Mouse (Mus musculus) lung, adult 2 months (tissue): ENCODE measurements at regions not wholly inside any gene's neighbourhood (a gene's known extent, or its start where the extent isn't known, plus 50 kb on each side); places are given as distances from the start of the nearest gene placed in this dataset.
A peak's percentile ranks its signal among the peaks of the same experiment; 100 is the strongest.

Experiments used
- DNase-seq: peaks from one replicate; pipeline ENCODE4 v3.0.0; 2022
- H3K4me1 ChIP-seq: fragments of 200-500 bp; 2 replicates; pipeline ENCODE4 v1.6.1; 2011; ENCODE audit warnings: low read length; ENCODE audit not compliant: control insufficient read depth, insufficient read depth
- H3K4me3 ChIP-seq: fragments of 200-500 bp; replicated peaks from 2 replicates; pipeline ENCODE3; 2011; ENCODE audit warnings: low read depth, mild to moderate bottlenecking, control low read depth, low read length; ENCODE audit errors: extremely low read depth
- CTCF ChIP-seq: fragments of 200-500 bp; IDR thresholded peaks from 2 replicates; pipeline ENCODE4 v1.5.1; 2011; ENCODE audit warnings: mild to moderate bottlenecking, low read length, control low read depth; ENCODE audit not compliant: insufficient read depth
- POLR2A ChIP-seq: fragments of 200-500 bp; IDR thresholded peaks from 2 replicates; pipeline ENCODE4 v1.6.1; 2011; ENCODE audit warnings: low read depth, mild to moderate bottlenecking, control low read depth, low read length, borderline replicate concordance; ENCODE audit errors: extremely low read depth
- WGBS: fragments of 180-500 bp; shearing (Covaris S2); methylation state at CpG from one replicate; pipeline ENCODE4 v1.1.7; 2018; 5-methylcytosine and 5-hydroxymethylcytosine counted together

DNA sequence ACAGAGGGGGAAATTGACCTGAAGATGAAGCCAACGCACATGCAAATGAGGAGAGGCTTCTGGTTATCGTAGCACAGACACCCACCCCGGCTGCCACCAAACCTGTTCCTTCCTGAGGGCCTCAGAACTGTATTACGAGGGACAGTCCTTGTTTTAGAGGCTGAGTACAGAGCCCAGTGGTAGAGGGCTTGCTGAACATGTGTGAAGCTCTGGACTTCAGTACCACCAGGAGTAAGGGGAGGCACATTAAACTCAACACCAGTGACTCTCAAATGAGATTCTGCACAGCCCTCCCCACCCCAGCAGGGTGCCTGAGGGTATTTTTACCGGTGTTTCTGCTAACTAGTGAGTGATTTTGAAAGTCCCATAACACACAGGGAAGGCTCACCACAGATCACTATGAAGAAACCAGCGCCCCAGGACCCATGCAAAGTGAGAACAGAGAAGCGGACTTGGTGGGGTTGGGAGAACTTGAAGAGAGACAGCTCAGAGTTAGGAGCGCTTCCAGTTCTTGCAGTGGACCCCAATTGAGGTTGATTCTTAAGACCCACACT, 116.9 kb downstream of the 2410131K14Rik start:
- 73% methylated on average over 8 of the region's 8 CpGs for WGBS
- Histone ChIP-seq H3K4me3 (no peak overlapping the region), H3K4me1 (no peaks in the 10 kb centered on the region; the same call in 1 of the 2 replicates)
- DNase-seq: no peak
- no peak for TF ChIP-seq CTCF
- no peak for TF ChIP-seq POLR2A

DNA sequence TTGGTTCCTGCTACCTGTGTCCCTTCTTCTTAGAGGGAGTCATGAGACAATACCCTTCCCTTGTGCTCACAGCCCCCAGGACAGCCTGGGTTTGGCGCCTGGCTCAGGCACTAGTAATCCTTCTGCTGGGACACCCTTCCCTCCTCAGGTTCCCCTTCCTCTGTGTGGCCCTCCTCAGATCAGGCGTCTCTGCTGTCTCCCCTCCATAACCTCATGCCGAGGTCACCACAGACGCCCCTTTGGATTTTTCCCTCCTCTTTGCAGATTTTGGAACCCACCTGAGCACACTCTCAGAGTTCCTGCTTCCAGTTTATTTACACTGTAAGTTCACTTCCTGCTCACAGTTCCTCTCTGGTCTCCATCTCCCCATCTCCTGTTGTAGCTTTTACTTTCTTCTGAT, 117.7 kb downstream of the 2410131K14Rik start:
- TF ChIP-seq CTCF (no peak), POLR2A (no peak)
- Histone ChIP-seq H3K4me3 (no peak overlapping the region), H3K4me1 (no peaks in the 10 kb centered on the region; the same call in 1 of the 2 replicates)
- WGBS: 45% methylated on average over 4 of the region's 4 CpGs
- DNase-seq: no peak

DNA sequence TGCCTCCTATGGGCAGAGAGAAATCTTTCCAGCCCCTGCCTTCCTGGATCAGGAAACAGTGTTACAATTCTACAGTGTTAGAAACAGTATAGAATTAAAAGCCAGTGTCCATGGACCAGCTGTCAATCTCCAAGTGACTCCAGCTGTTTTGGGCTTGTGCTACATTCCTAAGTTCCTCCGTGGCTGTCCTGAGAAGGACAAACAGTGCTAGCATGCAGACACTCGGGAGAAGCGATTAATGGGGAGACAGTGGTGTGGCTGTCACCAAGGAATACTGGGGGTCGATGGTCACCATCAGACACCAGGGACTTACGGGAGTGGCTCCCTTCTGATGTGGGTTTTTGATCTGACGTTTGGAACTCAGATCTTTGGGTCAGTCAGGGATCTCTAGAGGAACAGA, 118.1 kb downstream of the 2410131K14Rik start:
- TF ChIP-seq POLR2A (no peak), CTCF (no peak)
- DNase-seq: no peak
- 45% methylated on average over 6 of the region's 6 CpGs for WGBS
- Histone ChIP-seq H3K4me3 (no peak overlapping the region), H3K4me1 (no peaks in the 10 kb centered on the region; the same call in 1 of the 2 replicates)

DNA sequence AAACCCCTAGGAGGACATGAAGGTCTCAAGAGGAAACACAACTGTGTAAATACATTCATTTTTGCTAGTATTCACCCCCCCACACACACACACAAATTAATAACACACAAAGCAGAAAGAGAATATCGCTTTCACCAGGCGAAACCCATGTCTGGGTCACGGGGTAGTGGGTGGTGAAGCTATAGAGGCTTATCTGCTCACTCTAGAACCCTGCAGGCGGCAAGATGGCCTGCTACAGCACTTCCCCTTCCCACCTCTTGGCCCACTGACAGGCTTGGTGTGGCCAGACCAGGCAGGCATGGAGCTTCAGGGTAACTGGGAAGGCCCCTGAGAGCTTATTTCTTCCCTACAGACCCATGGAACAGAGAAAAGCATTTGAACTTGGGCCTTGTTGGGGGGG, 119.6 kb downstream of the 2410131K14Rik start:
- WGBS: 98% methylated on average over 4 of the region's 4 CpGs
- TF ChIP-seq POLR2A (no peak), CTCF (no peak)
- DNase-seq: no peak
- no peak overlapping the region for H3K4me3 ChIP-seq
- no peaks in the 10 kb centered on the region; the same call in 1 of the 2 replicates for H3K4me1 ChIP-seq

DNA sequence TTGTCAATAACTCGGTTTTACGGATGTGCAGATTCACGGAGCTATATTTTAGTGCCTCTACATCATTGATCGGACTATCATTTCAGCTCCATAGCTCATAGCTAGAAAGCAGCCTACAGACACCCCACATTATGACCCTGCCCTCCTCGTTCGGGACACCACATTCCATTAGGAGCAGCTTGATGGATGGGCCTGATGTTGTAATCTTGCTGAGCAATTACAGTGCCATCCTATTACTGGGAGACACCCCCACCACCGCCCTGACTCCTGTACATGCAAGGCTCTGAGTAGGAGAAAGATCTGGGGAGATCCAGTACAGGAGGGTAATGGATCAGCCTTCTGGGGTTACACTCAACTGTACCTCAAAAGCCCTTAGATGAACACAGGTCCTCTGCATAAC, 120.2 kb downstream of the 2410131K14Rik start:
- H3K4me3 ChIP-seq: no peak overlapping the region
- H3K4me1 ChIP-seq: no peaks in the 10 kb centered on the region
- WGBS: 78% methylated on average over 7 of the region's 7 CpGs
- TF ChIP-seq POLR2A: no peak
- TF ChIP-seq CTCF: no peak
- DNase-seq: no peak

DNA sequence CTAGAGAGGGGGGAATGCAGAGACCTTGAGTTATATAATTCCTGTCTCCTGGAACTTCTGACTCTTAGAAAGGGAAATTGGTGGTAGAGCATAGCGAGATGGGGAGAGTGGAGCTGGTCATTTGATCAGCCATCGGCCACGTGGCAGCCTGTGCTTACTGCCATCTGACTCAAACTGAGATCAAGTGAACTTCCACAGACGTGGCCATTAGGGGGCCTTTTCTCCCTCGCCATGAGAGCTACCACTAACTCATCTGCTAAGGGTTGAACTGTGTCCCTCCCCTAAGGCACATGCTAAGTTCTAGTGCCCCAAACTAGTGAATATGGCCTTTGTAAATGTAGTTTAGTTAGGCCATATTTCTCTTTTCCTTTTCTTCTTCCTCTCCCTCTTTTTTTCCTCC, 120.6 kb downstream of the 2410131K14Rik start:
- 50% methylated on average over 5 of the region's 5 CpGs for WGBS

DNA sequence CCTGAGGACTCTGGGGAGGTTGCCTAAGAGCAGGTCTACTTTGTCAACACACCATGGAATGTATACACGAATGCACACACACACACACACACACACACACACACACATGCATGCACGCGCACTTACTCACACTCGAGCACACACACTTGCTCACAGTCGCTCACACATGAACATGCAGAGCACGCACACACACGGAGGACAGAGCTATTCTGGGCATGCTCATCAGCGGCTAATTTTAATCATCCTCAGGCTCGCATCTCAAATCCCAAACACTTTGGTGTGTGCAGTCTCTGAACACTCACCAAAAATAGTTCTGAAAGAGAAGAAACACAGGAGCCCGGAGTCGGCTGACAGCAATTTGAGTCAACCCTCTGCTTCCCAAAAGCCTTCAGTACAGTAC, 122.0 kb downstream of the 2410131K14Rik start:
- no peaks in the 10 kb centered on the region for H3K4me1 ChIP-seq
- 82% methylated on average over 11 of the region's 11 CpGs for WGBS
- no peak for DNase-seq
- no peak for TF ChIP-seq CTCF
- no peak for TF ChIP-seq POLR2A
- H3K4me3 ChIP-seq: no peak overlapping the region

More for the DNA sequence above, 120.6 kb downstream of the 2410131K14Rik start:
- TF ChIP-seq POLR2A: no peak
- TF ChIP-seq CTCF: 0 out of 2 replicates have a peak, but pooled peaks have one; percentile 12
- H3K4me3 ChIP-seq: no peak overlapping the region
- H3K4me1 ChIP-seq: no peaks in the 10 kb centered on the region
- DNase-seq: no peak

DNA sequence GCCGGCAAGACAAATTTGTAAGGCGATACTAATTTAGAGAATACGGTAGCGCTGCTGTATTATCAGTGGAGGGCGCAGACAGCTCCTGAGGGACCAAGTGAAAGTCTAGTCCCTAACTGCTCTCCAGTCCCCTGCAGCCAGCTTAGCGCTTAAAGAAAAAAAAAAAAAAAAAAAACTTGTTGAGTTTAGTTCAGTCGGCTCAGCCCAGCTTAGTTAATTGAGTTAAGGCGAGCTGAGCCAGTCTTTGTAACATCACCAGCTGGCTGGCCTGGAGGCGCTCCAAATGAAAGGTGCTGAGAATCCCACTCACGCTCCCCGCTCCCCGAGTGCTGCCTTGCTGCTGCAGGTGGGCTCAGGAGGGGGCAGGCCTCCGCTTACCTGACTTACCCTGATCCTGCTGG, 128.6 kb downstream of the 2410131K14Rik start:
- TF ChIP-seq POLR2A (no peak), CTCF (no peak)
- Histone ChIP-seq H3K4me3 (no peak overlapping the region), H3K4me1 (peaks cover 6% of the 10 kb centered on the region; the same call in 1 of the 2 replicates)
- 39% methylated on average over 13 of the region's 13 CpGs for WGBS
- no peak for DNase-seq

DNA sequence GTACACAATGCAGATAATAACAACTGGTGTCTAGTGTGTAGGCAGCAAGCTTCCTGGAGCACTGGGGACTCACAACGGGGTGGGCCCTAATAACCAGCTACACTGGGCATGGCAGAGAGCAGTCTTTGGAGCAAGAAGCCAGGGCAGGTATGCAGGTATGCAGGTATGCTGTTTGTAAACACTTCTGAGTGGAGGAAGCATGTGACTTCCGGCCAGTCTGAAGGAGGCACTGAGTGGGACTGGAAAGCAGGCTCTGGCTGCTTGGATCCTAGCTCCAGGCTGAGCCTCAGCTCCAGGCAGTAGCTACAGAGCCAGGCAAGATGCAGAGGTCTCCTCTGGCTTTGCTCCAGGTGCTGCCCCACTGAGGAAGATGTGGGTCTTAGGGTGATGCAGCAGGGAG, 129.9 kb downstream of the 2410131K14Rik start:
- DNase-seq: peak; percentile 70
- Histone ChIP-seq H3K4me3 (no peak overlapping the region), H3K4me1 (peaks cover 11% of the 10 kb centered on the region)
- WGBS: 39% methylated on average over 2 of the region's 2 CpGs
- TF ChIP-seq POLR2A: peak; percentile 41; the same call in 1 of the 2 replicates
- no peak for TF ChIP-seq CTCF

DNA sequence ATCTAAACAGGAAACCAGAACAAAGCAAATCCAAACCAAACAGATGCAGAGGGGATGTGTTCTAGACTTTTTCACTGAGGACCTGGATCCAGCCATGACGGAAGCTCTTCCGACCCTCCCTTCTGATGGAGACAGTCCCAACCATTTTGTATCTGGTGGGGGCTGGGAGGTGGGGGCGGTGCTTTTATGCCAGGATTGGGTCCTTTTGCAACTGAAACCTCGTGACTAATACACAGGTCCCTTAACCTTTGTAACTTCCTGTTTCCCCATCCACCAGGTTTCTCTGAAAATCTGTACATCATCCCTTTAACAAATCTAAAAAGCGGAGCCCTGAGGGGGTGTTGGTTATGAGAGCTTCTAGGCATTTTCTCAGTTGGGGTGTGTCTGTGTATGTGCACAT, 130.9 kb downstream of the 2410131K14Rik start:
- Histone ChIP-seq H3K4me3 (no peak overlapping the region), H3K4me1 (peaks cover 17% of the 10 kb centered on the region)
- WGBS: 60% methylated on average over 5 of the region's 5 CpGs
- TF ChIP-seq CTCF: no peak
- DNase-seq: no peak

DNA sequence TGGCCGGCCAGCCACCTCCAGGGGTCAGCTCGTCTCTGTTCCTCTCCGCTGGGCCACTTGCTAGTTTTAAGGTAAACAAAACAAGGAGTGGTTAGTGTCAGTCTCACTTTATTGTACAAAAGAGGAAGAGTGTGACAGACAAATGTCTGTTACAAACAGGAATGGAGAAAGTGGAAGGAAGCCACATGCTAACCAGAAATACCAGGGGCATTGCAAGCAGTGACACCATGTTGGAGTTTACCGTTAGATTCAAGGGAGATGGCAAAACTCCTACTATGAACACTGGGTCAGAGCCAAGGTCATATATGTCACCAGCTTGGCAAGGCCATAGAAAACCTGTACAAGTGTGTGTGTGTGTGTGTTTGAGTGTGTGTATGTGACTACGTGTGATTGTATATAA, 131.5 kb downstream of the 2410131K14Rik start:
- Histone ChIP-seq H3K4me3 (no peak overlapping the region), H3K4me1 (peaks cover 17% of the 10 kb centered on the region)
- TF ChIP-seq POLR2A (no peak), CTCF (no peak)
- WGBS: 47% methylated on average over 5 of the region's 5 CpGs
- DNase-seq: no peak
